Mouse (Mus musculus) cerebellum, postnatal 14 days (tissue): Measurements from ENCODE around the gene Zfyve28.

ENCODE experiments used
- DNase-seq, 2 experiments: peaks; one replicate each; pipeline ENCODE4 v3.0.0; 2021; ENCODE audit warnings: mixed read lengths in 2 of 2

Gene Zfyve28

DNA sequence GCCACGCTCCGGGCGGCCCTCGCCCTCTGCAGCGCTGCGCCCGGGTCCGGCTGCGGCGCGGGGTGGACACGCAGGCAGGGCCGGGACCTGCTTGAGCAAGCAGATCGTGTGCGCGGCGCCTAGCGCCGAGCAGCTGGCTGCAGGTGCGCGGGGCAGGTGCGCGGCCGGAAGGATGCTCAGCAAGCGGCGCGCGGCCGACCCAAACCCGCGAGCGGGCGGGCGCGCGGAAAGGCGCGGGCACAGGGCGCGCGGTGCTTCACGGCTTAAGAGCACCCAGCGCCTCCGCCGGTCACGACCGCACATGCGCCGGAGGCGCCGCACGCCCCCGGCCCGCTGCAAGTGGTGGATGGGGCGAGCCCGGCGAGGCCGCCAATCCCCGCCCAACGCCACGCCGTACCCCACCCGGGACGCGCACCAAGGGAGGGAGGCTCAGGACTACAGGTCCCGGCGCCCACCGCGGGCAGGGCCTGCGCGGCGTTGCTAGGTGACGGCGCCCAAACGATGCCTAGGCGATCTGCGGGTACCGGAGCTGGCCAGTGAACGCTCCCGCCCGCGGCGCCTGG lies at the start of gene Zfyve28, which contains the start of gene Cfap99:
Gene Zfyve28, minus strand, starts transcription at position 296 of the 563 bp plus-strand sequence.
Gene Cfap99, plus strand, starts transcription at position 447 of the 563 bp plus-strand sequence.
- peak; percentile 97 to 98 for DNase-seq

DNA sequence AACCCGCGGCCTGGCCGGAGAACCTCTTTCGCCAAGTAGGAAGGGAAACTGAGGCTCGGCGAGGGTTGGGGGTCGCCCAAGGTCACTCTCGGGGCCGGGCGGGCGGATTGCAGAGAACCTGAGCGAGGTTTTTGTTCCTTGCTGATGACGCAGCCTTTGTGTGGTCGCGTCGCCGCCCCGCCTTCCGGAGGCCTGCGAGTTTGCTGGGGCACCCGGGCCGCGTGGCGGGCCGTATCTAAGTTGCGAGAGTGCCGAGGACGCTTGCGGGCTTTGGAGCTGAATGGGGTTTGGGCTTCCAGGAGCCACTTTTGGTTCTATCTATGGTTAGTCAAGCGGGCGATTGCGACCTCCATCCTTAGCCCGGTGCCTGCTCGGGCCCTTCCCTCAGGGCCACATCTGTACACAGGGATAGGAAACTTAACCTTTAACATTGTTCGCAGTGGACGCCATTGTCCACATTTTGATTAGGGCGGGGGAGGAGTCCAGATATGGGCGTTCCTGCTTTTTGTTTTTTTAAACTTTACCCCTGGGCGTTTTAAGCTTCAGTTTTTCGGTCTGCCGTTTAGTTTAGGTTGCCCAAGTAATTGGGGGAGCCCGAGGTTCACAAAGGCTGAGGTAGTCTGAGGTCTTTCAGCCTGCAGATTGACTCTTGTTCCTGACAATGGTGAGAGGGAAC lies 48.7 kb upstream of the Zfyve28 start:
- DNase-seq, result peak in 1 of 2 experiments; percentile 52

DNA sequence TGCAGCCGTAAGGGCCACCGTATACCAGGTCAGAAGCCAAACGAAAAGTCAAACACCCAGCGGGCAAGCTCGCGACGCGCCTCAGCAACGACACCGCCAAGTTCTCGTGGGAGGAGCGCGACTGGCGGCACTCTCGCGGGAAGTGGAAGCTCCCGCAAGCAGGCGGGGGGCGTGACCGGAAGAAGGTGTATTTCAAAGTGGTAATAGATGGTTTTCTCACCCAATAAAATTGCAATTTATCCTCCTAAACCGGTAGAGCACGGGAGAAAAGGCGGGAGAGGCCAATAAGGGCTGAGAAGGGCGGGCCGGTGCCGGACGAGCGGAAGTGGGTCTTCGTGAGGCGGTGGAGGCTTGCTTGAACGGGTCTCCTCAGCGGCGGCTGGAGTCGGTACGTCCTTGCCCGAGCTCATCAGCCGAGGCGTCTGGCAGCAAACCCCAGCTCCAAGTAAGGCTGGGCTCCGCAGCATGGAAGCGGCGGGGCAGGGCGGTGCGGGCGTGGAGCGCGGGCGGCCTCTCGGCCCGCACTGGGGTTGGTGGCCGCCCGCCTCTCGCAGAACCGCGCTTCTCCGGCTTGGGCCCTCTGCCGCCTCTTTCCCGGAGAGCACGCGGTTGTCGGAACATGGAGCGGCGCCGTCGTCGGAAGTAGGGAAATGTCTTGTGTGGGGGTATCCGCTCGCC lies 48.0 kb upstream of the Zfyve28 start, which contains the start of gene Rnf4:
Gene Rnf4, plus strand, starts transcription at position 193 of the 678 bp plus-strand sequence.
- peak; percentile 99 for DNase-seq

DNA sequence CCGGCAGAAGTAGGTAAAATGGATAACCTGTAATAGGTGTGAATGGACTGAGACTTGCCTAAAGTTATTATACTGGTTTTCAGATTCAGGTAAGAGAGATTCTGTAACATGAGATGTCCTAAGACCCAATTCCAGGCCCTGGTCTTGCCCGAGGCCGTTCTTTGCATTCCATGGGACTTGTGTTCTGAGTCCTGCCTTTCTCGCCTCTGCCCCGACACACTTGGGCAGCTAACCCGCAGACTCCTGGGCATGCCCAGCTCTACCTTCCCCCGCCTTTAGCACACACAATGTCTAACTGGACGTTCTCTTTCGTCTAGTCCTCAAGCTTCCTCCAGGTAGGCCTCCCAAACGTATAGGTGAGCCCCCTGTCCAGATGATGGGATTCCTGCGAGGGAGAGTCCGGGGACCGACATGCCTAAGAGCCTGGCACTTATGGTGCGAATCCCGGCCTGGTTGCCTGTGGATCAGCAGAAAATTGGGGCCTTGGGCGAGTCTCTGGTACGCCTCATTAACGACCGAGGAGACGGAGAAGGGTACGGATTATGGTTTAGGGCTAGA lies 47.4 kb upstream of the Zfyve28 start:
- no peak for DNase-seq

DNA sequence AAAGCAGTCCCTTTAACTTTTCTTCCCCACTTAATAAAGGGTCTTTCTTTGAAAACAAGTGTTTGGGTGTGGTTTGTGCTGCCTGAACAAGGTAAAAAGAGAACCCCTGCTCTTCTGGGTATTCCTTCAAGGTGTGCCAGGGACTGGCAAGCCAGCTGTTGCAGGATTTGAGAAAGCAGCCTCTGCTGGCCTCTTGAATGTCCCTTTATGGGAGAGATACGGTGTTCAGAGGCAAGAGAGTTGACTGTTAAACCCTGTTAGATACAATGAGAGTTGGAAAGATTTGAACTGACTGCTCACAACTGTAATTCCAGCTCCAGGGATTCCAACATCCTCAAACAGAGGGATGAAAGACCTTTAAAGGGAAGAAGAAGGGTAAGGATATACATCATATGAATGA lies 45.8 kb upstream of the Zfyve28 start:
- DNase-seq, result no peak

DNA sequence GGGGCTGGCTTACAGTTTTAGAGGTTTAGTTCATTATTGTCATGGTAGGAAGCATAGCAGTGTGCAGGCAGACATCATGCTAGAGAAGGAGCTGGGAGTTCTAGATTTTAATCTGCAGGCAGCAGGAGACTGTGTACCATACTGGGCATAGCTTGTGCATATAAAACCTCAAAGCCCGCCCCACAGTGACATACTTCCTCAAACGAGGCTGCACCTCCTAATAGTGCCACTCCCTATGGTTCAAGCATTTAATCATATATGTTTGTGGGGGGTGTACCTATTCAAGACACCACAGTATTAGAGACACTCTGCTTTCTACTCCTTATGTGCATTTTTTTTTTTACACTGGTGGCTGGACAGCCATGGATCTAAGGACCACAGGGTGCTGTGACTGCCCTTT lies 41.9 kb upstream of the Zfyve28 start:
- no peak for DNase-seq

DNA sequence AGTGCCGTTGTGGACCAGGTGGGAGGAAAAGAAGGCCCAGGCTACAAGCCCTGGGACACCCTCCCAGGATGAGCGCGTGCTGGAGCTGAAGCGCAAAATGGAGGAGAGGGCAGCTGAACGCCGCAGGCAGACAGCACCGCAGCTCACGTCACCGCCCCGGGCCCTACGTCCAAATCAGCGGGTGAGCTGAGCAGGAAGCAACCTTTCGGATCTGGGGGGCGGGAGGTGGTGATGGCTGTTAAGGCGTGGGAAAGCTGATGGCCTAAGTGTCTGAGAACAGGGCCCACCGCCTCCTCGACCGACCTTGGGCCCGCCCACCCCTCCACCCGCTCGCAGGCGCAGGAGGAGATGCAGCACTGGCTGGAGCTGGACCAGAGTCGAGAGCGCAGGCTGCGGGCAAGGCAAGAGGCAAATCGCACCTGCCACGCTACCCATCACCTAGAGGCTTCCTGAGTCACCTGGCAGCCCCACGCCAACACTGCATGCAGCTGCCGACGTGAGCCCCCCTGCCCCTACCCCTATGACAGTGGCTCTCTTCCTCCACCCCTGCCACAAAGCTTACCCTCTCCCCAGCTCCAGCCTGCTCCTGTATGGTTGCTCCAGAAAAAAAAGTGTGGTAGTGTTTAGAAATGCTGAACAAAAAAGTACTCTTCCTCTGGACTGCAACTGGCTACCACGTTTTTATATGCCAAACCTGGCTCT lies 38.8 kb upstream of the Zfyve28 start:
- DNase-seq, result peak; percentile 56 to 67

DNA sequence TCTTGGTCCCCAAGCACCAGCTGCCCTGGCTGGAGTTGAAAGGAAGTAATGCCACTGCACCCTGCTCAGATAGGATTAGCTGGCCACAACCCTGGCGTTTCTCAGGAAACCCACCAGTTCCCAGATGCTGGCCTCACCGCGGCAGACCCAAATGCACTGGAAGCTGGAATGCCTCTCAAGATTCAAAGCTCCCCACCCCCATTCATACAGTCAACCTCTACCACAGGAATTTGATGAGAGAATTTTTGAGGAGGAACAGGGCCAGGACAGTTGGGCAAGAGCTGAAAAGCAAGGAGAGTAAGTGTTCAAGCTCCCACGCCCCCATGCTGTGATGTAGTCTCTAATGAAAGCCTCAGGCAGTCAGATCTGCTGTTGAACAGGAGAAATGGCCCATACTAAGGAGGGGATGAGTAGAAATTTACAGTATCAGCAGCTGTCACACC lies 38.0 kb upstream of the Zfyve28 start:
- DNase-seq, result peak in 1 of 2 experiments; percentile 17

DNA sequence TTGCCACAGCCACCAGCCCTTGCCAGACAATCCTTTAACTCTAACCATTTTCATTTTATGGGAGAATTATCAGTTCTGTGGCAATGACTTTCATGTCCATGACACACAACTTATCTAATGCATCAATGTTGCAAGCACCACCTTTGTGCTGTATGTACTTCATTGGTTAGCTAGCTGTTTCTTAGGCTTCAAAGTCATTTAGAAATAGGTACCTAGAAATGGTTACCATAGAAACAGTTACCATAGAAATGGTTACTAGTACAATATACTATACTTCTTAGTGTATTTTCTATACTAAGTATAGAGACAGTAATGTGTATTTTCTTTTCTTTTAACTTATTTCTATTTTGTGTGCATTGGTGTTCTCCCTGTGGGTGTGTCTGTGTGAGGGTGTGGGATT lies 37.0 kb upstream of the Zfyve28 start:
- no peak for DNase-seq

DNA sequence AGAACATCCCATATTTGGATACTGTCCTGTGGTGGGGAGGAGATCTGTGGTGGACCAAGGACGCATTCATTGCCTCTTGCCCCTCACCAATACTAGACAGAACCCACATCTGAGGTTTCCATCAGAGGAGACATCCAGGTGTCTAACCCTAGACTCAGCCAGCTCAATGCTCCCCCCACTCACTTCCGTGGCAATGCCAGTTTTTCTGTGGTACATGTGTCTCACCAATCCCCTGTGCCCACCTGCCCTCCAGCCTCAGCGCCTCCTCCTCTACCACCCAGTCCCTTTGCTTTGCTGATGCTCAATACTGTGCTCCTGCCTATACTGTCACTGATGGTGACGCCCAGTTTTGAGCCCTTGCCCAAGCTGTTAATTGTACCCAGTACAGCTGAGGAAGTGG lies 33.0 kb upstream of the Zfyve28 start:
- no peak for DNase-seq

DNA sequence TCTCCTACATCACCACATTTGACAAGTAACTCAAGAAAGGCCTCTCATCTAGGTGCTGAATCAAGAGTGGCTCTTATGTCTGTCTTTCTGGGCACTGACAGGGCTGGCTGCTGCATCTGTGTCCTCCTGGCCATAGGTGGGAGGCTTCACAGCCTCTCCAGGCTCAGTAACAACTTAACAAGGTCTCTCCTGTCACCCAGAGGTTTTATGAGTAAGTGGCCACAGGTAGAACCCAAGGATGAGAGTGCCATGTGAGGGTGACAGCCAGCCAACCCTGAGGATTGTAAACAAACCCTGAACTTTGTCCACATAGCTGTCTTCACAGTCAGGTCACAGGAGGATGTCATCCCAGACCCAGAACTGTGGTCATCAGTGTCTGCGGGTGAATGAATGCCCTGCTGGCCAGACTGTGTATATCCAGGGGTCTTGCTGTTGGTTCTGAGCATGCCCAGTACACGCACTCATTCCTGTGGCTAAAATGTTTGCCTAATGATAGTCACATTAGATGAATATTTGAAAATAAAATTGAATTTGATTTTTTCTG lies 31.3 kb upstream of the Zfyve28 start:
- no peak for DNase-seq

DNA sequence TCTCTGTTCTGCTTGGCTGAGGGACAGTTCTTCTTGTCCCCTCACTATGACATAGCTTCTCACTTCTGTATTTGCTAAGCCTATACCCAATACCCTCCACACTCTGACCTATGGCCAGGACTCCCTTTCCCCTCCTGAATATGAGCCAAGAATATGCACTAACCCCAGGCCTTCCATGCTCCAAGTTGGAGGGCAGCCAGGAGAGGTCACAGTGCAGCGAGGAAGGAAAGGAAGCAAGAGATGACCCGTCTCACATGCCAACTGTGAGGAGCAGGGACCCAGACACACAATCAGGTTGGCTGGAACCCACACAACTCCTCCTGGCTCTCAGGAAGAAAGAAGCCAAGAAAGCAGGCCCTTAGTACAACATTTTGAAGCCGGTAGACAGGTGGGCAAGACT lies 20.8 kb upstream of the Zfyve28 start:
- peak in 1 of 2 experiments; percentile 40 for DNase-seq

DNA sequence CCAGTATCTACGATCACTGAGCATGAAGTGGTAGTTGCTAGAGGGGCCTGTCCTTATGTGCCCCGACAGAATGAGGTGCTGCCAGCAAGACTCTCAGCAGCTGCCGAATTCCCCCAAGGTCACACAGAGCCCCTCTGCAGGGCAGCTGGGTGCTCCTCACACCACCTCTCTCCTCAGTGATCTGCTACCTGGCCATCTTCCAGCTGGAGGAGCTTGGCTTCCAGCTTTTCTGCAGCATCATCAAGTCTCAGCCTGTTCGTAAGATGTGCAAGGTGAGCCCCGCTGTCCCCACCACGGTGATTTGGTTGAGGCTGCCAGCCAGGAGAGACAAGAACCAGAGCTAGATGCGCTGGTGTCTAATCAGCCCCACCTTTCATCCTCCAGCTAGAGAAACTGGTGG lies 14.1 kb upstream of the Zfyve28 start:
- peak in 1 of 2 experiments; percentile 51 for DNase-seq

DNA sequence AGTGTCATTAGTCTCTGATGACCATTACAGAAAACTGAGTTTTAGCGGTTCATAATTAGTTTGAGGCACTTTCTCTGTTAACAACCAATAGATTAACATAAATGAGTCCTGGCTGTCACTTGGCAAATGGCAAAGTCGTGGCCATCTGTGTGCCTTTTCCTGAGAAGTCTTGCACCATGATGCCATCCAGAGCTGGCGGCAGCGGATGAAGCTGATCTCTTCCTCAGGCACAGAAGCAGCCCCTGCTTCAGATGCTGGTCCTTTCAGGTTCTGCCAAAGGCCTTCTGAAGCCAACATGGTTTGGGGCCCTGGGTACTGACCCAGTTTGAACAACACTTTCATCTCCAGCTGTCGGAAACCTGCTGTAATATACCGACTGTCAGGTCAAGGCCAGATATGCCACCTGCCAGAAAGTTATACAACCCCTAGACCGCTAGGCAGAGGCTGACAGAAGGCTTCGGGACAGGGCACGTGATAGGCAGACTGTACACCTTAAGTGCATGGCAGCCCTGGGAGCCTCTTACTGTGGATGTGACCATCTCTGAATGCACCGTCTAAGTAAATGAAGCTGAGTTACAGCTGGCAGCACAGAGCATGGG lies 10.8 kb upstream of the Zfyve28 start:
- no peak for DNase-seq

DNA sequence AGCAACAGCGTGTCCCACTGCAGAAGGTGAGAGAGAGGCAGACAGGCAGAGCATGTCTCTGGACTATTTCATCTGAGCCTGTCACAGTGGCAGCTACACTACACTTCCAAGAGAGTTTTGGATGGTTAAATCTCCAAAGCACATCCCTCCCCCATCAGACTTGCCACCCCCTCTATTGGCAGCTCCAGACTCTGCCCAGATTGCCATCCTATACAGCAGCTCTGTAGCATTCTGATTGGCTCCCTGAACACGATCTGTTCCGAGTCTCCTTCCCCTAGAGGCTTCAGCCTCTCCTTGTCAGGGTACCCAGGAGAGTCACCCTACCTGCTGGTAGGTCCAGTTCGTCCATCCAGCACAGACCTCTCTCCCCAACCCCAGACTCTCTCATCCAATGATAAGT lies 9.8 kb upstream of the Zfyve28 start:
- no peak for DNase-seq

DNA sequence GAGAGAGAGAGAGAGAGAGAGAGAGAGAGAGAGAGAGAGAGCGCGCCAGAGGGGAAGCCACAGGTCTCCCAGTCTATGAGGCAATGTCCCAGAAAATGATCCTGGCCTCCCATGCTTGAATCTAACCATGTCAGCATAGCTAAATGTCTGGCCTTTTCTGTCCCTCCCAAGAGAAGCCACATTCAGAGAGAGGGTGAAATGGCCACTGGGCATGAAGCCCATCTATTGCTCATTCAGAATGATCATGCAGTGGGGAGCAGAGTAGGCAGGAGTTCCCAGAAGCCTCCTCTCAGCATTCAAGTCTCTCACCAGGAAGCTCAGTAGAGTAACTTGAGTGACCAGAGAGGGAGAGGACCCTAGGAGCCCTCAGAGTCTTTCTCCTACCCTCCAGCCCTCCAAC lies 6.9 kb upstream of the Zfyve28 start:
- DNase-seq, result no peak

DNA sequence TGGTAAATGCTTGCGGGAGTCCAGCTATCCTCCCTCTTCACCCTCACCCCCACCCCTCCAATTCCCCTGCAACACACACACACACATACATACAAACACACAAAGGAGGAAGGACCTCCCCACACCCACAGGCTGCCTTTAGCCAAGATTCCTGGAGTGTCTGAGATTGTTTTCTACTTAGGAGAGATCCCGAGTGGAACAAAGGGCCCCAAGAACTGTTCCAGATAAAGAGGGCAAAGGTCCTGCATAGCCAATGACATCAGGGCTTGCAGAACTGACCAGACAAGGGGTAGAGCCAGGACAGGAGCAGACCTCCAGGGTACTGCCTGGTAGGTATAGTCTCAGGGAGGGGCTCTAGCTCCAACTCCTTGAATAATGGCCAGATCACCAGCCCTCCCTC lies 6.4 kb upstream of the Zfyve28 start:
- no peak for DNase-seq

DNA sequence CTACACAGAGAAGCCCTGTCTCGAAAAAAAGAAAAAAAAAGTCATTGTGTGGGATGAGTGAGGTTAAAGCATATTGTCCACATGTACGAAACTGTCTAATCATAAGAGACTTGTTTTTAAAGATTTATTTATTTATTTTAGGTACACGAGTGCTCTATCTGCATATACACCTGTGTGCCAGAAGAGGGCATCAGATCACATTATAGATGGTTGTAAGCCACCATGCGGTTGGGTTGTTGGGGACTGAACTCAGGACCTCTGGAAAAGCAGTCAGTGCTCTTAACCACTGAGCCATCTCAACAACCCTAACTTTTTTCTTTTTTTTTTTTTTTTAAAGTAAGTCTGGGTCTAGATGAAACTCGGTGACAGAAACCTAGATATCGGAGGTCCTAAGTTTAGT lies 5.1 kb upstream of the Zfyve28 start:
- DNase-seq, result no peak

DNA sequence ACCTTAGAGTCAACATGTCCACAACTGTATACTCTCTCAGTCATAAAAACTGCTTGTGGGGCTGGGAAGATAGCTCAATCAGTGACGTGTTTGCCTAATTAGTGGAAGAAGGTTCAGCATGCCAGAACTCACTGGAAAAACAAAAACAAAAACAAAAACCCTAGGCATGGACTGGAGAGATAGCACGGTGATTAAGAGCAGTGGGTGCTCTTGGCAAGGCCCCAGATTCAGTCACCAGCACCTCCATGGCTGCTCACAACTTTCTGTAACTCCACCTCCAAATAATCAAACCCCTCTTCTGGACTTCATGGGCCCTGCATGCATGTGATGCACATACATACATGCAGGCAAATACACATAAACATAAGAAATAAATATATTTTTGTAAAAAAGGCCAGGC lies 1.0 kb upstream of the Zfyve28 start:
- DNase-seq, result no peak

DNA sequence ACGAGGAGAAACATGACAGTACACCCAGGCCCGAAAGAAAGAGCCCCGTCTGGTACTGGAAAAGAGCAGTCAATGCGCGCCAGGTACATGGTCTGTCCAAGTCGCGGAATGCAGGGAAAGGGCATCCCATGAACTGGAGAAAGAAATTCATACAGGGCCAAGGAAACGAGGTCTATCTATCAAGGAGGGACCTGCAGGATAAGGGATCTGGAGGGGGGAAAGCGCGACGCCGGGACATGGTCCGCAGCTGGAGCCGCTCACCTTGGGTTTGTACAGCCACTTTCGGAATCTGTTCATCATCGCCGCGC lies 457 bp downstream of the Zfyve28 start:
- peak in 1 of 2 experiments; percentile 63 for DNase-seq

DNA sequence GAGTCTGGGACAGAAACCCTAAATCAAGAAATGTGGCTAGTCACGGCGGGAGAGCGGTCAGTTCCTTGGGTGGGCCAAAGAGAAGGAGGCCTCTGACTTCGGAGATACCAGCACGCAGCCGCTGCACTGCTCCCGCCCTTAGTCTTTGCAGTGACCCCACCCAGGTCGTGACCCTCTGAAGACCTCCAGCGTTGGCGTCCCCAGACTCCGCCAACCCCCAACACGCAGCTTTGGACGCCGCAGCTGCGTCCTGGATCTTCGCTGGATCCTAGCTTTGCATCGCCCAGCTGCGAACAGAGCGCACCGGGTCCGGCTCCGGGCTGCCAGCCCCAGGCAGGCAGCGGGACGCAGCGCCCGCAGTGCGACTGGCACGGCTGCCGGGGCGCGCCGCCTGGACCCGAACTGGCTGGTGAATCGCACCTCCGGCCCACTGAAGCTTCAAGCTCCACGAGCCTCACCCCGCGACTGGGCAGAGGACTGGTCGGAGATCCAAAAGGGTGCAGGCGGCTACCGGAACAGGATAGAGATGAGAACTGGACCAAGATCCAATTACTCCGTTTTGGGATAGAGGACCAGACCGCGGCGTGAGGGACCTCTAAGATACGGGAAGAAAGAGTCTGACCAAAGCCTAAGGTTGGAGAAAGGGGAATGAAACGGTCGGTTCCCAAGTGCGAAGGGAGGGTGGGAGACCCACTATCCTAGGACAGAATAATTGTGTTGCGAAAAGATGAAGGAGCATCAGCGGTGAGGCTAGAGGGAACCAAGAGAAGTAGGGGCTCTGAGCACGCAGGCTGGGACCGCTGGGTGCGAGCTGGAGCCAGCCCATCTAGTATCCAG lies 1.0 kb downstream of the Zfyve28 start:
- DNase-seq, result peak; percentile 61 to 72

DNA sequence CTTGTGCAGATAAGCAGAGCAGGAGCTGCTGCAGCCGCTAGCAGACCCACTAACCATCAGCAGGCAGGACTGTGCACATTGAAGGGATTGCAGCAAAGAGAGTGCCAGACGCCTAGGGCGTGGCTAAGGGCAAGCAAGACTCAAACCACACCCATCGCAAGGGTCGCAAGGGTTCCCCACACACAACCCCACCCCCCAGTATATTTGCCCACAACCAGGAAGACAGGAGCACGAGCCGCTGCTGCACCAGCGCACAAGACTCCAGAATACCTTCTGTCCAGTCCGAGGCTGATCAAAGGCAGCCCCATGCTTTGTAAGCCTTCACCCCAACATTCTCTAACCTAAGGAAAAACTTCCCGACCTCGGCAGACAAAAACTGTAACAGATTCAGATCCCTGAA lies 1.7 kb downstream of the Zfyve28 start:
- DNase-seq, result peak; percentile 64 to 72
